Mouse (Mus musculus) liver, adult 2 months (tissue): ENCODE measurements around the gene Tnfrsf14. TPM values are rescaled to one million over a fixed set of nuclear protein-coding genes. Genes with fewer than 3 reads are reported as not detected.

ENCODE experiments used
- DNase-seq: peaks from one replicate; pipeline ENCODE4 v3.0.0-alpha.2; 2011; ENCODE audit warnings: low read depth, low spot score; ENCODE audit errors: extremely low read depth
- H3K27ac ChIP-seq: fragments of 200-500 bp; replicated peaks from 2 replicates; pipeline ENCODE4 v1.5.1; 2012; ENCODE audit warnings: low read depth, mild to moderate bottlenecking, control low read depth, inconsistent platforms, low read length; ENCODE audit not compliant: insufficient read depth
- H3K27me3 ChIP-seq: fragments of 200-500 bp; 2 replicates; pipeline ENCODE4 v1.6.1; 2012; ENCODE audit warnings: mild to moderate bottlenecking, moderate library complexity, low read length, inconsistent platforms; ENCODE audit not compliant: control insufficient read depth, insufficient read depth
- H3K36me3 ChIP-seq: fragments of 200-500 bp; 2 replicates; pipeline ENCODE4 v1.6.1; 2012; ENCODE audit warnings: low read length, inconsistent platforms; ENCODE audit not compliant: control insufficient read depth, insufficient read depth
- H3K4me1 ChIP-seq: fragments of 200-500 bp; 2 replicates; pipeline ENCODE4 v1.6.1; 2011; ENCODE audit warnings: low read length; ENCODE audit not compliant: control insufficient read depth, insufficient read depth
- H3K4me3 ChIP-seq: fragments of 200-500 bp; 2 replicates; pipeline ENCODE4 v1.5.1; 2011; ENCODE audit warnings: low read depth, mild to moderate bottlenecking, control low read depth, low read length, moderate library complexity; ENCODE audit not compliant: insufficient read depth
- H3K79me2 ChIP-seq: fragments of 200-500 bp; 2 replicates; pipeline ENCODE4 v1.6.1; 2012; ENCODE audit warnings: inconsistent platforms, mild to moderate bottlenecking, low read length, moderate library complexity; ENCODE audit not compliant: control insufficient read depth, insufficient read depth
- H3K9ac ChIP-seq: fragments of 200-500 bp; 2 replicates; pipeline ENCODE4 v1.6.1; 2012; ENCODE audit warnings: low read depth, mild to moderate bottlenecking, control low read depth, inconsistent platforms, low read length
- CTCF ChIP-seq: fragments of 200-500 bp; IDR thresholded peaks from 2 replicates; pipeline ENCODE4 v1.5.1; 2011; ENCODE audit warnings: low read depth, low read length, control low read depth
- POLR2A ChIP-seq: fragments of 200-500 bp; IDR thresholded peaks from 2 replicates; pipeline ENCODE4 v1.6.1; 2011; ENCODE audit warnings: low read length, control low read depth; ENCODE audit not compliant: insufficient read depth; ENCODE audit errors: extremely low read depth
- WGBS: fragments of 180-500 bp; shearing (Covaris S2); methylation state at CpG from one replicate; pipeline ENCODE4 v1.1.7; 2018; 5-methylcytosine and 5-hydroxymethylcytosine counted together
- polyA plus RNA-seq: library from polyadenylated mRNA; depleted of rRNA; stranded (reverse); fragments of >200 nt; gene quantifications from 2 replicates; pipeline ENCODE4 v1.2.3, GENCODE M21; 2012
- total RNA-seq: library from RNA; depleted of rRNA; stranded (reverse); fragments of >200 nt; gene quantifications from 2 replicates; pipeline ENCODE4 v1.2.3, GENCODE M21; 2014

Tnfrsf14 gene
- total and polyA plus RNA-seq, 2 experiments: 11.2 to 55.6 TPM

DNA sequence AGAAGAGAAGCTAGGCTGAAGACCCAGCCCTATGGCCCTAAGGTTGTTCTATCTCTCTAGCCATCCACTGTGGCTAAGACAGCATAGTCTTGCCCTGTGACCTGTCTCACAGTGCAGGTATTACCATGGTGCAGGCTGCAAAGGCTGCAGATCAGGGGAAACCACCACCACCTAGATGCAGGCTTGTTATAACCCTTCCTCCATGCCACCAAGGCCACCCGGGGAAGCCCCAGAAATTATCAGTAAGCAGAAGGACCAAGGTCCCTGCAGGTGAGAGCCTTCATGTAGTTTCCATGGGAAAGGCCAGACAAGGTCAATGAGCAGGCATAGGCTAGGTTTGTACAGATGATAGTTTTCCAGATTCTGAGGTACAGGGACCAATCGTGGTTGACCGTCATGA lies 14.5 kb downstream of the Tnfrsf14 start:
- H3K27me3 ChIP-seq: no peaks in the 10 kb centered on the region
- DNase-seq: no peak
- H3K79me2 ChIP-seq: no peaks in the 10 kb centered on the region
- 96% methylated on average over 3 of the region's 3 CpGs for WGBS
- H3K36me3 ChIP-seq: peaks cover 13% of the 10 kb centered on the region; the same call in 1 of the 2 replicates
- no peak overlapping the region for H3K4me3 ChIP-seq
- H3K9ac ChIP-seq: no peak overlapping the region
- peaks cover 8% of the 10 kb centered on the region for H3K4me1 ChIP-seq
- no peak for TF ChIP-seq POLR2A
- no peak overlapping the region for H3K27ac ChIP-seq

DNA sequence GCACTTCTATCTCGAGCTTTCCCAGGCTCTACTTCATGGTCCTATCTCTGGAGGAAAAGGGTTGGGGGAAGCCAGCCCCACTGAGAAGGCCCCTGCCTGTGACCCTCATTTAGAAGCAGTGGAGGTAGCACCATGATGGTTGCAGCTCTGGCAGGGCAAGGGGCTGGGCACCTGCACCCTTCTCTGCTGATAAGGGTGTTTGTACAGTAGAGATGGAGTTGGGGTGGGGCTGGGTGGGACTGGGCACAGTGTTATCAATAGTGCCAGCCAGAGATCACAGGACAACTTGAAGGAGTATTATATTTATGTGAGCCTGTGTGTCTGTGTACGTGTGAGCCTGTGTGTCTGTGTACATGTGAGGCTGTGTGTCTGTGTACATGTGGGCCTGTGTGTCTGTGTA lies 16.7 kb downstream of the Tnfrsf14 start:
- 73% methylated on average over 2 of the region's 2 CpGs for WGBS
- no peak for DNase-seq
- no peak overlapping the region for H3K4me3 ChIP-seq

DNA sequence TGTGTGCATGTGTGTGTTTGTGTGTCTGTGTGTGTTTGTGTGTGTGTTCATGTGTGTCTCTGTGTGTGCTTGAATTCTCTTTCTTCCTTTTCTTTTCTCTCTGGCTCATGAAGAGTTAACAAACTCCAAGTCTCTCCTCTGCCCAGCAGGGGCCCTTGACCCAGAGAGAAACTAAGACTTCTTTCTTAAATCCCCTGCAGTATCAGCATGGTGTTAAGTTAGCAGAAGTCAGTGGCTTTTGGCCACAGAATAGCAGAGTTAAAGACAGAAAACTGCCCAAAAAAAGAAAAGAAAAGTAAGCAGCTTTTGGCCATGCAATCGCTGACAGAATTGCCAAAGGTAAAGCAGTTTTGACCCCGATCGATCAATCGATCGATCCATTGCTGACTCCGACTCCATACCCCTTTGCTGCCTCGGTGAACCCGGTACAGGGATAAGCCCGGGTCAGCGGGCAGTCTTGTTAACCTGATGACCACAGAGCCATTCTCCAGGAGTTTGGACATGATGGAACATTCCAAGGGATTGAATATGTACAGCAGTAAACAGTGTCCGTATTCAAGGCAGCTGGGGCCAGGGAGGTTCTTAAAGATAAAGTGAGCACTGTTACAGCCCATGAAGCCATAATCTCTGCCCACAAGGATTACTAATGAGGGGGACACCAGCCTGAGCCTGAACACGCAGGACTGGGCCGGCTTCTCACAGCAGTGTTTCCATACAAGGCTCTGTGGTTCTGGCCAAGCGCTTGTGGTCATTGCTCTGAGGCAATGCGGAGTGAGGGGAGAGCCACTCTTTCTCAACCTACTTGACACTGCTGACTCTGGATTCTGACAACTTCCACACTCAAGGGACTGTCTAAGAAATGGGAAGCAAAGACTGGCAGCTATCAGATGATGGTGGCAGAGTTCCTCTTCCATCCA lies 17.5 kb downstream of the Tnfrsf14 start:
- Histone ChIP-seq H3K79me2 (no peaks in the 10 kb centered on the region), H3K27me3 (no peaks in the 10 kb centered on the region), H3K27ac (peak overlapping the region; percentile 63), H3K4me1 (peaks cover 8% of the 10 kb centered on the region), H3K4me3 (no peak overlapping the region), H3K36me3 (no peaks in the 10 kb centered on the region), H3K9ac (no peak overlapping the region)
- DNase-seq: peak; percentile 95
- WGBS: 15% methylated on average over 15 of the region's 15 CpGs
- TF ChIP-seq POLR2A (no peak), CTCF (no peak)

More for the DNA sequence above, 16.7 kb downstream of the Tnfrsf14 start:
- TF ChIP-seq CTCF: no peak
- TF ChIP-seq POLR2A: no peak
- peaks cover 8% of the 10 kb centered on the region for H3K4me1 ChIP-seq
- no peaks in the 10 kb centered on the region for H3K79me2 ChIP-seq
- 0 out of 2 replicates have a peak, but pooled peaks cover 1% of the 10 kb centered on the region for H3K36me3 ChIP-seq
- H3K27ac ChIP-seq: no peak overlapping the region
- H3K27me3 ChIP-seq: no peaks in the 10 kb centered on the region
- H3K9ac ChIP-seq: no peak overlapping the region

DNA sequence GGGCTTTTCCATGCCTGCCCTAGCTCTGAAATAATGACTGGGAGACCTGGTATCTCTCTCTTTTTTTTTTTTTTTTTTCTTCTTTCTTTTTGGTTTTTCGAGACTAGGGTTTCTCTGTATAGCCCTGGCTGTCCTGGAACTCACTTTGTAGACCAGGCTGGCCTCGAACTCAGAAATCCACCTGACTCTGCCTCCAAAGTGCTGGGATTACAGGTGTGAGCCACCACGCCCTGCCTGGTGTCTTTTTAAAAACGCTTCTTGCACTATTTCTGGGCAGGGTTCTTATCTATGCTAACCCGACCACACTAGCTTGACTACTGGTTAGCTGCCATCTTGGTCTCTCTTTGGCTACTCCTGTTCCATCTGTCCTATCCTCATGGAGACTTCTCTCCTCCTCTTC lies 19.9 kb downstream of the Tnfrsf14 start:
- DNase-seq: no peak
- Histone ChIP-seq H3K27ac (no peak overlapping the region), H3K9ac (no peak overlapping the region), H3K27me3 (no peaks in the 10 kb centered on the region), H3K79me2 (no peaks in the 10 kb centered on the region), H3K36me3 (no peaks in the 10 kb centered on the region), H3K4me1 (peaks cover 8% of the 10 kb centered on the region), H3K4me3 (no peak overlapping the region)
- 82% methylated on average over 5 of the region's 5 CpGs for WGBS
- TF ChIP-seq POLR2A: no peak
- TF ChIP-seq CTCF: no peak

DNA sequence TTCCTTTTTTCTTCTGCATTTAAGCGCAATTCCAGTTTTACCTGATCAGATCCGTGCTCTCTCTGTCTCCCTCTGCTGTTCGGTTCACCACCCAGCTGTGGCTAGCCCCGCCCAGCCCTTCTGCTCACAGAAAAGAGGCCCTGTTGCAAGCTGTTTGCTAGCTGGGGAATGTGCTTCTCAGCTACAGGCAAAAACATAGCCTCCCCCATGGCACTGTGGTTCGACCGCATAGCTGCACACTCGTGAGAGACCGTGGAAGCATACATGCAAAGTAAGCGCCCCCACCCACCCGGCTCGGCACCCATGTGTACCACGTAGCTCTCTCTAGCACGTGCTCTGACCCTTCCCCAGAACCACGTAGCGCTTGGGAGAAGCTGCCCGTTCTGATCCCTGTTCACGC lies 20.5 kb downstream of the Tnfrsf14 start:
- H3K4me3 ChIP-seq: no peak overlapping the region
- 41% methylated on average over 17 of the region's 17 CpGs for WGBS
- peaks cover 8% of the 10 kb centered on the region for H3K4me1 ChIP-seq
- no peaks in the 10 kb centered on the region for H3K27me3 ChIP-seq
- no peaks in the 10 kb centered on the region for H3K79me2 ChIP-seq
- no peak overlapping the region for H3K9ac ChIP-seq
- H3K36me3 ChIP-seq: no peaks in the 10 kb centered on the region
- peak; percentile 64 for DNase-seq
- TF ChIP-seq POLR2A (no peak), CTCF (peak; percentile 91)
- no peak overlapping the region for H3K27ac ChIP-seq
